ENCODE assay signal across 8 mouse cellular contexts in the genomic region with DNA sequence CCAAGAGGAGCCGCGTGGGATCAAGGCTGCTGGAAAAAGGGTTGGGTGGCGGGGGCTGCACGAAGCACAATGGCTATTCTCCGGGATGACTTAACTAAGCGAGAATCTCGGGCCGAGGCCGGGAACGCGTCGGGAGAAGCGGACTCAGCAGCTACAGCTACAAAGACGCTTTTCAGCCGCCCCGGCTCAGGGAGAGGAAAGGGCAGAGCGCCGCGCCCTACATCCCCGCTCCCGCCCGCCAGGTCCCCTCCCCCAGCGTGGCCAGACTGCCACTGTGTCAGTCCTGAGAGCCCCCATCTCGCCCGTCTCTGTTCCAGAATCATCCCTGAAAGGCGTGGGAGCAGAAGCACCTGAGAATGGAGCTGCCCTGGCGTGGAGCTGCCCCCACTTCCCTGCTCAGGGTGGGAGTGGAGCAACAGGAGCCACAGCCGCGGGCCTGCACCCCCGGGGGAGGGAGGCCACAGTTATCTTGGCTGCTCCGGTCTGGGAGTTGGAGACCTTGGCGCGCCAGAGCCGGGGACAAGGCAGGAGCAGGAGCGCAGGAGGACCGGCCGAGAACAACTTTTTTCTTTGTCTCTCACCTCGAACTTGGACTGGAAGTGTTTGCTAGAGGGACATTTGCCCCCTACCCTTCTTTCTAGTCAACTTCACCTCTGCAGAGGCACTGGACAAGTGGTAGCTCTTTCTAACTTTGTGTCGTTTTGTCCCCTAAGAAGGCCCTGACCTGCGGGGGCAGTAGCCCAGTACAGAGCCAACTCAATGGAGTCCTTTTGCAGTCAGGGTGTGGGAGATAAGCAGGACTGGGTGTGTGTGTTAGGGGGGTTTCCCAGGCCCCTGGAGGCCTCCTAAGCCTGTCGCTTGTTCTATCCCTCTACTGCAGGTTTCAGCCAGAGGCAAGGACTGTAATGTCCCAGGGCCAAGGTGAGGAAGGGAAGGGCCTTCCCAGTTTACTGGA. TPM values are rescaled to one million over a fixed set of nuclear protein-coding genes. Genes with fewer than 3 reads are reported as not detected.
A peak's percentile ranks its signal among the peaks of the same experiment; 100 is the strongest.
DNase-seq lines count a peak whose midpoint lies in the region; ATAC-seq lines count a peak whose summit lies in the region.

No protein-coding gene starts in this region.

- H3K4me2 ChIP-seq in hindbrain, embryonic 12.5 days (replicated peaks), result peak overlapping the region; percentile 95
- peak overlapping the region; percentile 54 for H3K4me2 ChIP-seq in liver, embryonic 15.5 days

- H3K4me3 ChIP-seq in megakaryocyte, embryonic 14.5 days (replicated peaks), result peak overlapping the region; percentile 94
- H3K4me3 ChIP-seq in embryonic facial prominence, embryonic 10.5 days, result peak overlapping the region; percentile 65
- peak overlapping the region; percentile 28 for H3K4me3 ChIP-seq in hindbrain, embryonic 12.5 days
- H3K4me3 ChIP-seq in liver, embryonic 15.5 days (replicated peaks), result peak overlapping the region; percentile 30

- no peak for ATAC-seq in megakaryocyte, adult 5-6 weeks (ENCODE audit: poor library complexity, severe bottlenecking)
- ATAC-seq in hindbrain, embryonic 12.5 days (ENCODE audit: low FRiP score), result 0 out of 2 replicates have a peak, but pooled peaks have one; percentile 42
- ATAC-seq in liver, embryonic 15.5 days (ENCODE audit: insufficient read depth), result 0 out of 2 replicates have a peak, but pooled peaks have one; percentile 26
- no peak for ATAC-seq in monocyte, adult 5-6 weeks (replicated peaks; ENCODE audit: insufficient number of reproducible peaks, low FRiP score, low TSS enrichment, poor library complexity, severe bottlenecking)

- H3K4me1 ChIP-seq in megakaryocyte, embryonic 14.5 days, result peaks cover 73% of the 10 kb centered on the region
- H3K4me1 ChIP-seq in embryonic facial prominence, embryonic 10.5 days, result peaks cover 61% of the 10 kb centered on the region
- peaks cover 43% of the 10 kb centered on the region for H3K4me1 ChIP-seq in hindbrain, embryonic 12.5 days
- peaks cover 69% of the 10 kb centered on the region for H3K4me1 ChIP-seq in liver, embryonic 15.5 days (replicated peaks)

- no peaks in the 10 kb centered on the region for H3K36me3 ChIP-seq in megakaryocyte, embryonic 14.5 days (replicated peaks; ENCODE audit: low read length)
- H3K36me3 ChIP-seq in embryonic facial prominence, embryonic 10.5 days (replicated peaks), result no peaks in the 10 kb centered on the region
- no peaks in the 10 kb centered on the region for H3K36me3 ChIP-seq in hindbrain, embryonic 12.5 days
- no peaks in the 10 kb centered on the region for H3K36me3 ChIP-seq in liver, embryonic 15.5 days (replicated peaks)

- H3K9ac ChIP-seq in hindbrain, embryonic 12.5 days, result peak overlapping the region; percentile 37
- 0 out of 2 replicates have a peak overlapping the region, but pooled peaks have one; percentile 18 for H3K9ac ChIP-seq in liver, embryonic 15.5 days

- H3K9me3 ChIP-seq in megakaryocyte, embryonic 14.5 days, result no peaks in the 10 kb centered on the region
- no peaks in the 10 kb centered on the region for H3K9me3 ChIP-seq in embryonic facial prominence, embryonic 10.5 days
- H3K9me3 ChIP-seq in hindbrain, embryonic 12.5 days (replicated peaks), result no peaks in the 10 kb centered on the region
- no peaks in the 10 kb centered on the region for H3K9me3 ChIP-seq in liver, embryonic 15.5 days (replicated peaks)

- 1% methylated on average over 41 of the region's 41 CpGs for WGBS in embryonic facial prominence, embryonic 10.5 days
- under 1% methylated on average over 41 of the region's 41 CpGs for WGBS in hindbrain, embryonic 12.5 days
- 2% methylated on average over 41 of the region's 41 CpGs for WGBS in liver, embryonic 15.5 days (ENCODE audit: insufficient replicate concordance)

- DNase-seq in embryonic facial prominence, embryonic 10.5 days (ENCODE audit: low spot score), result peak; percentile 75
- peak; percentile 72 for DNase-seq in retina, postnatal 1 day
- no peak for DNase-seq in adipocyte (ENCODE audit: low spot score)

- H3K27me3 ChIP-seq in megakaryocyte, embryonic 14.5 days (replicated peaks), result peaks cover 78% of the 10 kb centered on the region
- H3K27me3 ChIP-seq in embryonic facial prominence, embryonic 10.5 days (replicated peaks; ENCODE audit: low read depth, poor library complexity, severe bottlenecking), result peaks cover 100% of the 10 kb centered on the region
- peaks cover 94% of the 10 kb centered on the region for H3K27me3 ChIP-seq in hindbrain, embryonic 12.5 days
- peaks cover 98% of the 10 kb centered on the region for H3K27me3 ChIP-seq in liver, embryonic 15.5 days

- H3K27ac ChIP-seq in embryonic facial prominence, embryonic 10.5 days (replicated peaks), result peak overlapping the region; percentile 84
- H3K27ac ChIP-seq in hindbrain, embryonic 12.5 days, result no peak overlapping the region
- no peak overlapping the region for H3K27ac ChIP-seq in liver, embryonic 15.5 days (replicated peaks)

RNA-seq across cellular contexts. Expression of a gene that starts 1.6 kb away (rescaled TPM):
- 0.19 TPM in 1 of 2 replicates, not detected in the other for polyA plus RNA-seq in megakaryocyte, embryonic 14.5 days (2012; ENCODE audit: insufficient read depth, low replicate concordance)
- total RNA-seq in megakaryocyte, adult 5-6 weeks (2015), result 4.8 and 9.6 TPM in 2 replicates
- total RNA-seq in megakaryocyte, adult 5-6 weeks (2017), result 3.4 and 10.2 TPM in 2 replicates
- 29.2 and 29.5 TPM in 2 replicates for polyA plus RNA-seq in embryonic facial prominence, embryonic 10.5 days (2016; fragmentation: Nextera tagmentation; extraction: Ambion mirVana)
- polyA plus RNA-seq in hindbrain, embryonic 12.5 days (2016; fragmentation: Nextera tagmentation; extraction: Ambion mirVana), result 22.0 and 27.0 TPM in 2 replicates
- 2.9 and 3.0 TPM in 2 replicates for polyA plus RNA-seq in liver, embryonic 15.5 days (2015; fragmentation: Nextera tagmentation; extraction: Ambion mirVana)
- total RNA-seq in monocyte, adult 5-6 weeks (2017), result 6.0 to 15.1 TPM (median 14.2 TPM) in 3 replicates

RNA-seq across cellular contexts. Expression of a gene that starts 2.4 kb away (rescaled TPM):
- not detected in 2 replicates for polyA plus RNA-seq in megakaryocyte, embryonic 14.5 days (2012; ENCODE audit: insufficient read depth, low replicate concordance)
- total RNA-seq in megakaryocyte, adult 5-6 weeks (2015), result not detected in 2 replicates
- not detected in 2 replicates for total RNA-seq in megakaryocyte, adult 5-6 weeks (2017)
- 0.31 and 0.34 TPM in 2 replicates for polyA plus RNA-seq in embryonic facial prominence, embryonic 10.5 days (2016; fragmentation: Nextera tagmentation; extraction: Ambion mirVana)
- polyA plus RNA-seq in hindbrain, embryonic 12.5 days (2016; fragmentation: Nextera tagmentation; extraction: Ambion mirVana), result 0.84 and 1.1 TPM in 2 replicates
- 0.08 and 0.12 TPM in 2 replicates for polyA plus RNA-seq in liver, embryonic 15.5 days (2015; fragmentation: Nextera tagmentation; extraction: Ambion mirVana)
- 0.19 TPM in 1 of 3 replicates, not detected in the others for total RNA-seq in monocyte, adult 5-6 weeks (2017)

RNA-seq across cellular contexts. Expression of a gene that starts 22.1 kb away (rescaled TPM):
- polyA plus RNA-seq in megakaryocyte, embryonic 14.5 days (2012; ENCODE audit: insufficient read depth, low replicate concordance), result 0.87 and 4.8 TPM in 2 replicates
- 10.7 and 11.1 TPM in 2 replicates for total RNA-seq in megakaryocyte, adult 5-6 weeks (2015)
- total RNA-seq in megakaryocyte, adult 5-6 weeks (2017), result 11.1 and 28.8 TPM in 2 replicates
- polyA plus RNA-seq in embryonic facial prominence, embryonic 10.5 days (2016; fragmentation: Nextera tagmentation; extraction: Ambion mirVana), result 23.4 and 26.9 TPM in 2 replicates
- polyA plus RNA-seq in hindbrain, embryonic 12.5 days (2016; fragmentation: Nextera tagmentation; extraction: Ambion mirVana), result 38.4 and 39.2 TPM in 2 replicates
- 4.7 and 4.8 TPM in 2 replicates for polyA plus RNA-seq in liver, embryonic 15.5 days (2015; fragmentation: Nextera tagmentation; extraction: Ambion mirVana)
- total RNA-seq in monocyte, adult 5-6 weeks (2017), result 54.7 to 97.4 TPM (median 92.2 TPM) in 3 replicates

RNA-seq across cellular contexts. Expression of a gene that starts 24.9 kb away (rescaled TPM):
- polyA plus RNA-seq in megakaryocyte, embryonic 14.5 days (2012; ENCODE audit: insufficient read depth, low replicate concordance), result 11.9 and 17.8 TPM in 2 replicates
- 33.7 and 37.1 TPM in 2 replicates for total RNA-seq in megakaryocyte, adult 5-6 weeks (2015)
- total RNA-seq in megakaryocyte, adult 5-6 weeks (2017), result 16.7 and 52.1 TPM in 2 replicates
- 12.1 and 12.7 TPM in 2 replicates for polyA plus RNA-seq in embryonic facial prominence, embryonic 10.5 days (2016; fragmentation: Nextera tagmentation; extraction: Ambion mirVana)
- 12.2 and 12.5 TPM in 2 replicates for polyA plus RNA-seq in hindbrain, embryonic 12.5 days (2016; fragmentation: Nextera tagmentation; extraction: Ambion mirVana)
- polyA plus RNA-seq in liver, embryonic 15.5 days (2015; fragmentation: Nextera tagmentation; extraction: Ambion mirVana), result 3.7 and 4.2 TPM in 2 replicates
- 39.4 to 138 TPM (median 45.1 TPM) in 3 replicates for total RNA-seq in monocyte, adult 5-6 weeks (2017)

RNA-seq across cellular contexts. Expression of a gene that starts 38.5 kb away (rescaled TPM):
- polyA plus RNA-seq in megakaryocyte, embryonic 14.5 days (2012; ENCODE audit: insufficient read depth, low replicate concordance), result 19.4 and 182 TPM in 2 replicates
- total RNA-seq in megakaryocyte, adult 5-6 weeks (2015), result 2,048 and 2,084 TPM in 2 replicates
- total RNA-seq in megakaryocyte, adult 5-6 weeks (2017), result 628 and 646 TPM in 2 replicates
- polyA plus RNA-seq in embryonic facial prominence, embryonic 10.5 days (2016; fragmentation: Nextera tagmentation; extraction: Ambion mirVana), result 2,343 and 2,408 TPM in 2 replicates
- 1,219 and 1,243 TPM in 2 replicates for polyA plus RNA-seq in hindbrain, embryonic 12.5 days (2016; fragmentation: Nextera tagmentation; extraction: Ambion mirVana)
- polyA plus RNA-seq in liver, embryonic 15.5 days (2015; fragmentation: Nextera tagmentation; extraction: Ambion mirVana), result 1,053 and 1,106 TPM in 2 replicates
- total RNA-seq in monocyte, adult 5-6 weeks (2017), result 86.5 to 154 TPM (median 137 TPM) in 3 replicates

Comparison
In these comparisons a context has a peak if more than half of its experiments do, and no peak if none do; other contexts are left out.
1. H3K4me3 ChIP-seq: peak in every context shown above with its lines; median percentile 94 in megakaryocyte, embryonic 14.5 days; 65 in embryonic facial prominence, embryonic 10.5 days; 30 in liver, embryonic 15.5 days; 28 in hindbrain, embryonic 12.5 days.
2. ATAC-seq: peak in hindbrain, embryonic 12.5 days (single experiment) and liver, embryonic 15.5 days (single experiment); none in megakaryocyte, adult 5-6 weeks (single experiment) and monocyte, adult 5-6 weeks (single experiment).